Mouse (Mus musculus): ENCODE measurements around the gene Elf2. TPM values are rescaled to one million over a fixed set of nuclear protein-coding genes. Genes with fewer than 3 reads are reported as not detected.
"Not testable (repeated sequence)": the region's sequence is repeated elsewhere in the genome, so short reads cannot be mapped to it uniquely, and the experiment has no call there.

Elf2 gene
- total RNA-seq, 2 experiments from 2014 or later: 50.9 to 58.2 TPM

- DNase-seq: no peak
These were observed 19.3 kb upstream of the Elf2 start for GRCm38 (mm10) chr3:51359558-51360307.

GRCm38 (mm10) chr3:51358660-51359557 is 18.4 kb upstream of the Elf2 start:
- DNase-seq: peak; percentile 54

- peak; percentile 49 for DNase-seq
These were observed 17.7 kb upstream of the Elf2 start for GRCm38 (mm10) chr3:51358181-51358580.

- no peak for DNase-seq
These were observed 17.2 kb upstream of the Elf2 start for GRCm38 (mm10) chr3:51357624-51358023.

GRCm38 (mm10) chr3:51357078-51357477 is 16.6 kb upstream of the Elf2 start:
- no peak for DNase-seq

- not testable (repeated sequence) for DNase-seq
These were observed 14.5 kb upstream of the Elf2 start for GRCm38 (mm10) chr3:51354956-51355355.

GRCm38 (mm10) chr3:51354034-51354427 is 13.6 kb upstream of the Elf2 start:
- no peak for DNase-seq

- peak; percentile 63 for DNase-seq
These were observed 13.0 kb upstream of the Elf2 start for GRCm38 (mm10) chr3:51353325-51354033.

- DNase-seq: no peak
These were observed 10.3 kb upstream of the Elf2 start for GRCm38 (mm10) chr3:51350806-51351205.

- DNase-seq: no peak
These were observed 8.3 kb upstream of the Elf2 start for GRCm38 (mm10) chr3:51348646-51349238.

GRCm38 (mm10) chr3:51345017-51345416 is 4.6 kb upstream of the Elf2 start:
- DNase-seq: not testable (repeated sequence)

GRCm38 (mm10) chr3:51344182-51344581 is 3.7 kb upstream of the Elf2 start:
- not testable (repeated sequence) for DNase-seq

- DNase-seq: no peak
These were observed 2.8 kb upstream of the Elf2 start for GRCm38 (mm10) chr3:51343260-51343659.

GRCm38 (mm10) chr3:51342152-51342551 is 1.7 kb upstream of the Elf2 start:
- no peak for DNase-seq

GRCm38 (mm10) chr3:51341268-51342081 is 1.0 kb upstream of the Elf2 start:
- peak; percentile 89 for DNase-seq

- peak; percentile 59 for DNase-seq
These were observed 520 bp downstream of the Elf2 start for GRCm38 (mm10) chr3:51339734-51340551.

- DNase-seq: no peak
These were observed 1.1 kb downstream of the Elf2 start for GRCm38 (mm10) chr3:51339378-51339733.

- no peak for DNase-seq
These were observed 5.1 kb downstream of the Elf2 start for GRCm38 (mm10) chr3:51335378-51335777.

GRCm38 (mm10) chr3:51333950-51334349 is 6.5 kb downstream of the Elf2 start:
- no peak for DNase-seq

GRCm38 (mm10) chr3:51333234-51333889 is 7.1 kb downstream of the Elf2 start:
- peak; percentile 19 for DNase-seq

Data from gastrocnemius, postnatal 10 days (tissue).